Mouse (Mus musculus) thymus, postnatal 14 days (tissue): ENCODE measurements around the gene Tcf25.

Experiments
- DNase-seq: peaks from one replicate; pipeline ENCODE4 v3.0.0; 2021

The Tcf25 gene

DNA sequence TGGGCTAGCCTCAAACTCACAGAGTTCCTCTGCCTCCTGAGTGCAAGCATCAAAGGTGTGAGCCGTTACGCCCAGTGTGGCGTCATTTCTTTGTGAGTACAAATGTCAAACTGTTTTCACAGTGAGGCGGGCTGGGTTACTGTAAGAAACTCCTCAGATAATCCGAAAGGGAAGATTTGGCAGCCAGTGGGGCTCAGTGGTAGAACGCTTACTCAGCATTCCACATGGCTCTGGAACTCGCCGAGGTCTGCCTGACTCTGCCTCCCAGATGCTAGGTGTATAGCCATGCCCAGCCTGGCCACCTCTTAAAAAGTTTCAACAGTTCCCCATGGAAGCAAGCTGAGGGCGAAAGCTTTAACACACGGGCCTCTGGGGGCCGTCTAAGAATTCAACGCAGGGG, 21.4 kb upstream of the Tcf25 start:
- DNase-seq, result no peak

DNA sequence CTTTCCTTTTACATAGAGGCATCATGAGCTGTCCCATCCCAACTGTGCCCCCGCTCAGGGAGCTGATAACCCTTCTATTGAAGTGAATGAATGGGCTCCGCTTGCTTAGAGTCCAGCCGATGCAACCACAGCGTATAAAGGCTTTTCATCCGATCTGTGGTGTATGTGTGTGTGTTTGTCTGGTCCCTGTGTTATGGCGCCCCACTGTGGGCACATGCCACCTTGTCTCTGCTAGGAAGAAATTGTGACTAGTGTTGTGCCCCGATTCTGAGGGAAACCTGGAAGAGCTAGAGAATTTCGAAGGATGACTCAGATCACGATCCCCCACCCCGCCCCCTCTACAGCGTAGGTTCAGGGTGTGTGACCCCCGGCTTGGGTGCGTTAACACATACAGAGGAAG, 20.8 kb upstream of the Tcf25 start:
- no peak for DNase-seq

DNA sequence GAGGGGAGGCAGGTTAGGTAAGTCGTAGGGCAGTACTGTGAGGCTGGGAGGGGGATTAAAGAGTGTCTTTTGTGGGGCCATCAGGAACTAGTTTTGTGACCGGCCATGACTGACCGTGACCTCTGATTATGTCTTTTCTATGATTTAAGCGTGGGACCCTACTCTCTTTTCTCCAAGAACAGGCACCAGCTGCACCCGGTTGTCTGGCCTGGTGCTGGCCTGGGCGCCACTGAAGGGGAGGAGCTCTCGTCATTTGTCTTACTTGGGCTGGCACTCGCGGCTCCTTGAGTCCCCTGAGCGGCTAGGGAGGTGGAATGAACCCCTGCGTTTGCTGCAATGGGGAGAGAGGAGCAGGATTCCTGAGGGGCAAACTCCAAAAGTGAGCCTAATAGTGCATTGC, 20.3 kb upstream of the Tcf25 start:
- DNase-seq, result no peak

DNA sequence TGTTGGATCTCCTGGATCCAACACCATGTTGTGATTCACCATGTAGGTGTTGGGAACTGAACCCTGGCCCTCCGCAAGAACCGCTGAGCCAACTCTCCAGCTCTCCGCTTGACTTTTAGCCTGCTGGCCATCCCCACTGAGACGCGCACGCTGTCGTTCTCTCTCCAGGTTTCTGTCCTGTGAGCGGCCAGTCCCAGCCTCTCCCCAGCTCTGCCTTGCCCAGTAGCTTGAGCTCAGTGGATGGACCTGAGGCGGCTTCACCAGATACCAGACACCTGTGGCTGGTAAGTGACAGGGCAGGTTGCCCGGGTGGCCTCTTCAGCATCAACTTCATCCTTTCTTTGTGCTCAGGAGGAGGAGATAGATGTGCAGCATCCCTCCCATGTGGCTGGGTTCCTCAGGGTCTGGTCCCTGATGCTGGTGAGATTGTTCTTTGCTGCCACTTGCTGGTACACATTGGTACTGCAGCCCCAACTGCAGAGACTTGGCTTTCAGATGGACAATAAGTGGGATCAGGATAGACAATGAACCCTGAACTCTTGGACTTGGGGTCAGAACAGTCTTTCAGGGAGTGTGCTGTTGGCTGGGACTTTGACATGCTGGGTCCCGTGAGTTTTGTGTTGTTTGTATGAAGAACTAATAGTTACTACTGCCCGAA, 12.3 kb upstream of the Tcf25 start:
- DNase-seq, result peak; percentile 73

DNA sequence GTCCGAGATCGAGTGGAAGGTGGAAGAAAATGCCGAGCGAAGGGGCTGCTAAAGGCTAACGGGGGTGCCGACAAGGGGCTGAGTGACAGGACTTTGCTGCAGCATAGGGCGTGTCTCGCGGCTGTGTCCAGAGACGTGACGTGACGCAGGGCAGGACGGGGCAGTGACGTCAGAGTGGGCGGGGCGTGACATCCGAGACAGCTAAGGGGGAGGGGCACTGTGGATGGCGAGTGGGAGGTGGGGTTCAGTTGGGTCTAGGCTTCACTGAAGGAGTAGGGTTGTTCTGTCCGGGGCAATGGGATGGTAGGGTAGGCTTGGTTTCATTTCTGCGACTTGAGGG, 656 bp downstream of the Tcf25 start:
- peak; percentile 96 for DNase-seq

DNA sequence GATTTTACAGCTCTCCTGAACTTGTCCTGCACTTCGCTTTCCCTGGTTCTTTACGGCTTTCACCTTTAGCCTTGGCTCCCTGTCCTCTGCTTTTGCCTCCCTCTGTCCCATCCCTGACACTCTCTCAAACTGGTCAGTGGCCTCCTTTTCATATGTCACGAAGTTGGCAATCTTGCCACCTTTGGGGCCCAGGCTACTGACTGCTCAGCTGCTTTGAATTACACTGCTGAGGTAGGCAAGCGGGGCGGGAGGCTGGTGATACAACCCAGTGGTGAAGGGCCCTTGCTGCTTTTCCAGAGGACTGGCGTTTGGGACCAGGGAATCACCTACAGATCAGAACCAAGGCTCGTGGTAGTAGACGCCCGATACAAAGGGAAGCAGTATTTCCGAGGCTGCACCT, 2.1 kb downstream of the Tcf25 start:
- no peak for DNase-seq

DNA sequence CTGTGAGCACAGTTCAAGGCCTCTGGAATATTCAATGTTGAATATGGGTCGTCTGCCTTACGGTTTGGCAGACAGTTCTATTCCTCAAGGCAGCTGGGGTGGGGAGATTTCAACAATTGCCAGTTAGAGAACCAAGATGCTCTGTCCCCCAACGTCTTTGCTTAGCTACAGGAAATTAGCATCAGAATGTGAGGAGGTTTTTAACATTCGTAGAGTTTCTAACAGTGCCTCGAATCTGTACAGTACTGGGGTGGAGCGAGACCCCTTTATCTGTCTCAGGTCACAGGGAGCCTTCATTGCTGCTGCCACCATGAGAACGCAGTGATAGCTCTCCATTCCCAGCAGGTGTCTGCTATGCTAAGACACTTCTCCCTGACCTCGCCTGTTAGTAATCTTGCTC, 2.6 kb downstream of the Tcf25 start:
- no peak for DNase-seq

DNA sequence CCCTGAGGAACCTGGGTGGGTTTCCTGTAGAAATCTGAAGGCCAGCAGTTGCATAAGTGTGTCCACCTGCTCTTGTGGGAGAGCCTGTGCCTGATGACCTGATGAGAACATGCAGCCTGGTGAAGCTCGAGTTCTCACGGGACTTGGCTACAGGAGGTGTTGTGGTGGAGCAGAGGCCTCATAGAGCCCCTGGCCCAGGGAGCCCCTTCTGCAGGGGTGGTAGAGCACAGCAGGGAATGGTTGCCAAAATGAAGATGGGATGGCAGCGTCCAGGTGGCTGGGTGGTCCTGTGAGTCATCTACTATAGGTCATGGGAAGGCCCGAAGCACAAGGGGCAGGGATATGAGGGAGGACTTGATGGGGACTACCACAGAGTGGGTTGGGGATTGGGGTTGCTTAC, 8.2 kb downstream of the Tcf25 start:
- DNase-seq, result no peak

DNA sequence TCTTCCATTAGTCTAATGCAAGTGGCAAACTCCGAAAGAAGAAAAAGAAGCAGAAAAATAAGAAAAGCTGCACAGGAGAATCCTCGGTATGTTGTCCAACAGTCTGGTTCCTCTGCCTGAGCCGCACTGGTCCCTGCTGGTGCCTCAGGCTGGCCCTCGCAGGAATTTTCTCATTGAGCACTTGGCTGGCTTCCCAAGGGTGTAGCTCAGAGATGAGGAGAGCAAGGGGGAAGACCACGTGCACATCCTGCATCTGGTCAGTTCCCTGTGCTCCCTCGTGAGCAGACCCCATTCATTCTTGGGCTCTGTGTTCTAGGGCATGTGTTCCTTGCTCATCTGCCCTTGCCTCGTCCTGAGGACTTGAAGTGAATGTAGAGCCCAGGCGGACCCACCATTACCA, 9.0 kb downstream of the Tcf25 start:
- no peak for DNase-seq

DNA sequence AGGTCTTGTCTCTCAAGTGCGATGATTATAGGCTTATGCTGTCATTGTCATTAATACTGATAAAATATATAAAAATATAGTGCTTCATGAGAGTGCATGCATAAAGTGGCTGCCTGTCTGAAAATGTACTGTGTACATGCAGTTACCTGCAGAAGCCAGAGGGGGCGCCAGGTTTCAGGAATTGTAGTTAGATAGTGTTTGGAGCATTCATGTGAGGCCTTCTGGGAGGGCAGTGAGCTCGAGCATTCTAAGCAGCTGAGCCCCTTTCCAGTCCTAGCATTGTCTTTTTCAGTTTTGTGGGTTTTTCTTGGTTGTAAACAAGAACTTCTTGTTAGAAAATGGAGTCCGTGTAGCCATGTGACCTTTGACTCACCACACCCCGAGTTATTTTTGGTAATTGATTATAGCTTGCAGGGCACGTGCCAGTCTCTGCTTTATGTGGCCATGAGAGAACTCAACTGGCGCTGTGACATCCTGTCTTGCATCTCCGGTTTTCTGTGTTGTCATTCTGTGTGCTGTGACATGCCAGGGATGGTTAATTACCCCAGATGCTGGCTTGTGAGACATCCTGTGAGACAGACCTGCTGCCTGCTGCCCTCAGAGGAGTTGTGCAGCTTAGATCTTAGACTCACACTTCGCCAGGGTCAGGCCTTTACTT, 11.5 kb downstream of the Tcf25 start:
- DNase-seq, result peak; percentile 52

DNA sequence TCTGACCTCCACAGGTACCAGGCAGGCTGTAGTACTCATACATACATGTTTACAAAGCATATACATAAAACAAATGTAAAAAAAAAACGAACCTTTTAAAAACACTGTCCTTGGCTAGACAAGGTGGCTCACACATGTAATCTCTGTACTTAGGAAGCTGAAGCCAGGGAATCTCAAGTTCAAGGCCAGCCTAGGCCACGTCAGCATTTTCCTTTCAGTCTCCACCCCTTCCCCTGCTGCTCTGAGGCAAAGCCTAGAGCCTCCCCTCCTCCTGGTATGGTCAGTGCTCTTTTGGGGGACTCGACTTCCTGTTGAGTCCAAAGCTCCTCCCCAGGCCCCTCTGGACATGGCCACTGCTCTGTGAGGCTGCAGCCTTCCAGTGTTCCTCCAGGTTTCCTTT, 13.5 kb downstream of the Tcf25 start:
- no peak for DNase-seq

DNA sequence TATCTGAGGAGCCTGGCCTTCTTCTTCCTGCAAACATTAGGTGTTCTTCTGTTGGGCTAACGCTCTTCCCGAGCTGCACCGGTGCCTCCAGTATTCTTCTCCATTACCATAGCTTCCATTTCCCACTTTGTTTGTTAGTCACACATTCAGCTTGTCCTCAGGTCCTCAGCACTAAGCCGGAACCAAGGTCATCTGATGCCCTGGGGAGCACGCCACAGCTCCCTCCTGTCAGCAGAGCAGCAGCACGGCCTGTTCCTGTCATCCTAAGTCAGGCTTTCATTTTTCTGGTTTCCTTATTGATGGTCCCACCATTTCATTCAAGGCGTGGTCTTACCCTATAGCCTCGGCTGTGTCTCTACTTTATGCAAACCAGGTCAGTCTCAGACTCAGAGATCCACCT, 14.2 kb downstream of the Tcf25 start:
- DNase-seq, result no peak

DNA sequence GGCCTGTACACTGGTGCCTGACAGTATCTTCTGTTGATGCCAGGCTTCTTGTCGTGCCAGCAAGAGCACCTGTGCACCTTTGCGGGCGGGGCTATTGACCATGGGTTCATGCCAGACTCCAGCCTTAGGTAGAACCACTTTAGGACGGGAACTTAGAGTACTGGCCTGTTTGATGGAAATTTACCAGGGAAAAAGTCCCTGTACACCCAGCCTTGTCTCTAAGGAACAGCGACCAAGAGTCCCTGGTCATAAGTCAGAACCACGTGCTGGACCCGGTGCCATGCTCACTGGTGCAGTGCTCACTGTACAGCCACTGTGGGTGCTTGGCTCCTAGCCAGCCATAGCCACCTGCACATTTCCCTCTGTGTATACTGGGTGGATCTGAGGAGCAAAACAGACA, 15.5 kb downstream of the Tcf25 start:
- no peak for DNase-seq

DNA sequence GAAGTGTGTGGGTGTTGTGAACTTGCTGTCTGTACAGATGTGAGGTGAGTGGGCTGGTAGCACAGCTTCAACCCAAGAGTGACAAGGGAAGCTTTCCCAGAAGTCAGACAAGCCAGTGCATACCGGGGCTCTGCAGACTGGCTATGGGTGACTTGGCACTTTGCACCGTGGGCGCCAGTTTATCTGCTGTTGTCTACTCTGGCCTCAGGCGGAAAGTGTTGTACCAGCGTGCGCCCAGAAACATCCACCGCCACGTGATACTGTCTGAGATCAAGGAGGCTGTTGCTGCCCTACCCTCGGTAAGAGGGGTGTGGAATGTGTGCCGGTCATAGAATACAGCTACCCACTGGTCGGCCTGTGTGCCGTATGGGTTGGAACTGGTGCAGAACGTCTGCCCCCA, 24.8 kb downstream of the Tcf25 start:
- no peak for DNase-seq

DNA sequence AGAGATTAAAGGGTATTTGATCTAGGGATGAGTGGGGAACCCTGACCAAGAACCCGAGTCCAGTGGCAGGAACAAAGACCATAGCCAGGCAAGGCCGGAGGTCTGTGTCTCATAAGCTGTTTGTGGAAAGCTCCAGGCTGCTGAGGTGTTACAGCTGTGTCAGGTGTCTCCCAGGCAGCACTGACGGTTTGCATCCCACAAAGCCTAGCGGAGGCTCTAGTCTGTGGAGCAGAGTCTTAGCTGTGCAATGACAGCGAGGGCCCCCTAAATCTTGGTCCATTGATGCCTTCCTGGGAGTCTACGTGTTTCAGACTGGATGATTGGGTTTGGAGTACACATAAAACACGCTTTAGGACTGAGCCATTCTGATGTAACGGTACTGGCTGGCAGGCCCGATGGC, 28.4 kb downstream of the Tcf25 start:
- DNase-seq, result peak; percentile 40

DNA sequence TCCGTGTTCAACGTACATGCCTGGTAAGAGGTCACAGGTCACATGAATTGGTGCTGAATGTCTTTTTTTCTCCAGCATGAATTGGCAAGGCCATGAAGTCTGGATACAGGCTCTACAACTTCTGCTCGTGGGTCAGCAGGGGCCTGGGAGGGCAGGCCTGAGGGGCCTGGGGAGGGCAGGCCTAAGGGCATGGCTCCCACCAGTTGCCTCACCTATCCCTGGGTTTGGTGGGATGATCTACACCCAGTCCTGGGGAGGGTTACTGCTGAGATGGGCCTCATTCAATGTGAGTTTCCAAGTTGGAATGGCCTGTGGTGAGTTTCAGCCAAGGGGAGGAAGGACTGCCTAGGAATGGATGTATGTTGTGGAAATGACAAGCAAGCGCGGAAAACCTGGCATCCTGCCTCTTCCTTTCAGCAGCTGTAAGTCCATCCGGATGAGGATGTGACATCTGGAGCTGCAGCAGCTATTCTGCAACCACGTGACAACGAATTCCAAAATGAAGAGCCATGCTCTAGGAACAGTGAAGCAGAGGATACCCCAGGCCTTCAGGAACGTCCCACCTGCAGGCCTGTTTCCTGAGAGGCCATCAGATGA, 29.3 kb downstream of the Tcf25 start:
- DNase-seq, result no peak

DNA sequence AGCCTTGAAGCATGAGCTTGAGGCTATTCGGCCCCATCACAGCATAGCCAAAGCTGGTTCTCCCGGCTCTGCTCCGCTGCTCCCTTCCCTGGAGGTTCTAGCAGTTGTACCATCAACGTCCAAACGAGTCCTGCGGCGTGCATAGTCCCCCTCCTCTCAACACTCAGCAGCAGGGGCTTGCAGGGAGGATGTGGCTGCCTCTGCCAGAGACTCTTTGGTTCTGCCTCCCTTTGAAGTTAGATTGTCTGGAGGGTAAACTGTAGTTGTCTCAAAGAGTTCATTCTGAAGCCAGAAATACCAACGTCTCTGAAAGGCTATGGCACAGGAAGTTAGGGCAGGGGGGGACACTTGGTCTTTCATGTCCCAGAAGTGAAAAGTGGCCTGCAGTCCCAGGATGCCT, 31.0 kb downstream of the Tcf25 start:
- DNase-seq, result peak; percentile 80

DNA sequence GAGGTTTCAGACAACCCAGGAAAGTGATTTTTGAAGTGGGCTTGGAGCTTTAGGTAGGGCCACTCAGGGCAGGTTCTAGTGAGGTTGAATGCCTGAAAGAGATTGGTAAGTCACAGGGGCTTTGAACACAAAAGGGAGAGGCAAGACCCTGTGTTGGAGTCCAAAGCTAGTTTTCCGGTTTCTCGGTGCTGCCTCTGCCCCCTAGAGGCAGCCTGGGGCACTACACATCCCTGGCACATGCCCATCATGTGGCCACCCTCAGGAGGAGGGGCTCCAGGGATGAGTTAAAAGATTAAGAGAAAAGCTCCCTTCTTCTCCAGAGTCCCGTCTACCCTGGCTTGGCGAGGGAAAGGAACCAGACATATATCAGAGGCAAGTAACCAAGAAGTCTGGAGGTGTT, 33.2 kb downstream of the Tcf25 start, which contains the start of gene Mc1r:
Gene Mc1r (plus strand): TSS at position 322 of the 400 bp plus-strand sequence.
- peak; percentile 84 for DNase-seq

DNA sequence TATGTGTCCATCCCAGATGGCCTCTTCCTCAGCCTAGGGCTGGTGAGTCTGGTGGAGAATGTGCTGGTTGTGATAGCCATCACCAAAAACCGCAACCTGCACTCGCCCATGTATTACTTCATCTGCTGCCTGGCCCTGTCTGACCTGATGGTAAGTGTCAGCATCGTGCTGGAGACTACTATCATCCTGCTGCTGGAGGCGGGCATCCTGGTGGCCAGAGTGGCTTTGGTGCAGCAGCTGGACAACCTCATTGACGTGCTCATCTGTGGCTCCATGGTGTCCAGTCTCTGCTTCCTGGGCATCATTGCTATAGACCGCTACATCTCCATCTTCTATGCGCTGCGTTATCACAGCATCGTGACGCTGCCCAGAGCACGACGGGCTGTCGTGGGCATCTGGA, 34.1 kb downstream of the Tcf25 start:
- DNase-seq, result no peak

DNA sequence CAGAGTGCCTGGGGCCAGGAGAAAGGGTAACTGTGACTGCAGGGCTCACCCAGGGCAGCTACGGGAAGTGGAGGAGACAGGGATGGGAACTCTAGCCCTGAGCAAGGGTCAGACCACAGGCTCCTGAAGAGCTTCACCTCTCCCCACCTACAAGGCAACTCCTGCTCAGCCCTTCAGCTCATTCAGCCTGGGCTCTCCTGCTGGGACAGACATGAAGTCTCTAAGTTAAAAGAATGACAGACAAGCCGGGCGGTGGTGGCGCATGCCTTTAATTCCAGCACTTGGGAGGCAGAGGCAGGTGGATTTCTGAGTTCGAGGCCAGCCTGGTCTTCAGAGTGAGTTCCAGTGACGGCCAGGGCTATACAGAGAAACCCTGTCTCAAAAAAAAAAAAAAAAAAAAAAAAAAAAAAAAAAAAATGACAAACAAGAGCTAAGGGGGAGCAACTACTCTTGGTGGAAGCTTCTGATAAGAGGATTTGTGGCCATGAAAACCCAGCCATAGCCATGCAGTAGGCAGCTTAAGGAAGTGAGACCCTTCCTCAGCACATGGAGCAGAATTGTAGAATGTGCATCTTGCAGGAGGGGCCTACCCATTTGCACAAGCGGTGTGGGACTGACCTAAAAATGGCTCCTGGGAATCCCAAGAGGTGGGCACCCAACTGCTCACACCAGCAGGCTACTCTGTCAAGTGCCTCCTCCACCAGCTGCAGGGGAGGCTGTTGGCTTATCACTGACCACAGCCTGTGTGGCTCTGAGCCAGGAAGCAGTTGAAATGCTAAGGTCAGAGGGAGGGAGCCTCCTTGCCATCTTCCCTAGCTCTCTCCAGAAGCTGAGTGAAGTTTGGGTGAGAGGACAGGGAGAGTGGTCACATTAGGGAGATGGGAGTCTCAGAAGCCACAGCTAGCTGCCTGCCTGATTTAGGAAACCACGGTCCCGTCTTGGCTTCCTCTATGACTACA, 35.3 kb downstream of the Tcf25 start:
- no peak for DNase-seq

DNA sequence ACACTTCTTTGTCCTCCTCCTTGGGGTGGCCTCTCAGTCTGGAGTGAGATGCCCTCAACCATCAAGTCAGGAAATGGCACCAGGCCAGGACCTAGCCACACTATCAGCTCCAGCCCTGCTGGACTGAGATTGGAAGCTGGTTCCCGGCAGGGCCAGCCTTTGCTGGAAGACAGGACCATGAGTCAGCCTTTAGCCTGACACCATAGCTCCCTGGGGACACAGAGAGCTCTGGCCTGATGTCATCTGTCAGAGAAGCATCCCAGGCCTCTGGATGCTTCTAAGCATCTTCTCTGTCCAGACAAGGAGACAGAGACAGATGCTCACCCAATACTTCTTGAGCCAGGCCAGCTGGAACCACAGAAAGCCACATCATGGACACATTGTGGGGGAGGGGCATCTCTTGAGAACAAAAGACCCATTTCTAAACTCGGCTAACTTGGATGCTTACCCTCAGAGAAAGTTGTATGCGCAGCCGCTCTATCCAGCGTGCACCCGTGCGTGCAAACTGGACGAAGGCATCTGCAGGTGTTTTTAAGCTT, 36.6 kb downstream of the Tcf25 start:
- DNase-seq, result no peak

DNA sequence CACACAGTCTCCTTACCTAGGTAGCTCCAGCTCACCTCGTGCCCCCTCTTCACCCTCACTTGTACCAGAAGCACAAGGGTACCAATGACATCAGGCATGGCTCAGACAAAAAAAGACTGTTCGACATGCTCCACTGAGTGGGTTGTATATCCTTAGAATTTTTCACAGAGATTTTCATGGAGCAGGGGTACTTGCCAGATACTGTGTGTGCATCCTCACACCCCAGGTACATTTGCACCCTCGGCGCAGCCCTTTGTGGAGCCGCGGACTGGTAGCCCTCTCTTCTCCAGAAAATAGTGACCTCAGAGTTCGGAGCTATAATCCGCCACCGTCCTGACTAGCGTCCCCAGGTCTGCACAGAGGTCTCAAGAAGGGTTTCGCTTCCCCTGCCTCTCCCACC, 37.2 kb downstream of the Tcf25 start:
- no peak for DNase-seq

DNA sequence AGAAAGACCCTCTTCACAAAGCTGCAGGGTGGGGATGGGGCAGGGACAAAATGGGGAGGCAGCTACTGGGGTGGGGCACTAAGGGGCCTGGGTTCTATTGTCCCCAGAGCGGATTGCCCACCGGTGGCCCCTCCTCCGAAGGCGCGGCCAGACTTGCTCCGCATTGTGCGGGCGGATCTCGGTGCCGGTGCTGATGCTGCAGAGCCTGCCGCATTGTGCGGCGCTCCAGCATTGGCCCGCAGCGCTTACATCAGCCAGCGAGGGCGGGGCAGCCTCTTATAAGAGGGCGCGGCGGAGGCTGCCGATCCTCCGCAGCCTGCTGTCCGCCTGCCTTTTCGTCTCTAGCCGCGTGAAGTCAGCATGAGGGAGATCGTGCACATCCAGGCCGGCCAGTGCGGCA, 37.7 kb downstream of the Tcf25 start, which contains the start of gene Tubb3:
Gene Tubb3 (plus strand): TSS at position 179 of the 400 bp plus-strand sequence.
- DNase-seq, result peak; percentile 59
